28 mouse cellular contexts compared by ENCODE assay signal in genomic region chr3:69900335-69900734, GRCm38 (mm10). TPM values are rescaled to one million over a fixed set of nuclear protein-coding genes. Genes with fewer than 3 reads are reported as not detected.
DNase-seq lines count a peak whose midpoint lies in the region; ATAC-seq and TF ChIP-seq lines count a peak whose summit lies in the region.
"Had no signal": no experiment of that assay in that cellular context is flagged by ENCODE, and none has a peak within 500 bp of the region (broad histone marks: within the 10 kb centered on the region; RNA-seq: fewer than 3 reads in every experiment).

No protein-coding gene starts in this region.

- H3K4me3 ChIP-seq in lung, adult 2 months (replicated peaks; ENCODE audit: extremely low read depth, low read depth, low read length), result no peak overlapping the region
- no peak overlapping the region for H3K4me3 ChIP-seq in lung, embryonic 16.5 days (ENCODE audit: low read length)
- no peak overlapping the region for H3K4me3 ChIP-seq in heart, embryonic 10.5 days
- H3K4me3 ChIP-seq: gastrocnemius, adult 2 months; heart, embryonic 13.5 days had no signal

- H3K9me3 ChIP-seq in lung, embryonic 16.5 days (ENCODE audit: control insufficient read depth, low read length), result no peaks in the 10 kb centered on the region
- no peaks in the 10 kb centered on the region for H3K9me3 ChIP-seq in heart, embryonic 10.5 days
- H3K9me3 ChIP-seq: G1E; heart, embryonic 13.5 days had no signal

- no peak overlapping the region for H3K27ac ChIP-seq in lung, embryonic 16.5 days (ENCODE audit: low read length)
- H3K27ac ChIP-seq in heart, embryonic 10.5 days, result no peak overlapping the region
- H3K27ac ChIP-seq: gastrocnemius, adult 2 months; heart, embryonic 13.5 days; hindbrain, embryonic 14.5 days; hindbrain, postnatal 0 days had no signal

- H3K4me2 ChIP-seq in lung, embryonic 16.5 days (ENCODE audit: low read depth, low read length), result no peak overlapping the region
- H3K4me2 ChIP-seq: heart, embryonic 13.5 days; hindbrain, embryonic 14.5 days had no signal

- WGBS in lung, adult 2 months, result 42% methylated on average over 5 of the region's 5 CpGs
- 29% methylated on average over 5 of the region's 5 CpGs for WGBS in lung, embryonic 16.5 days
- WGBS in heart, embryonic 10.5 days, result 70% methylated on average over 5 of the region's 5 CpGs

- no peak for TF ChIP-seq POLR2A in lung, adult 2 months (IDR thresholded peaks at IDR 0.05; ENCODE audit: borderline replicate concordance, extremely low read depth, low read depth, low read length)

- peak; percentile 80 for ATAC-seq in lung, embryonic 16.5 days (ENCODE audit: low read depth)
- ATAC-seq: forebrain, embryonic 14.5 days; forebrain, postnatal 0 days; hindbrain, postnatal 0 days; Patski had no signal

- H3K36me3 ChIP-seq in lung, embryonic 16.5 days (ENCODE audit: control insufficient read depth, insufficient read depth, low read length), result no peaks in the 10 kb centered on the region
- no peaks in the 10 kb centered on the region for H3K36me3 ChIP-seq in heart, embryonic 10.5 days
- H3K36me3 ChIP-seq: G1E; heart, embryonic 13.5 days had no signal

- H3K4me1 ChIP-seq in lung, adult 2 months (ENCODE audit: control insufficient read depth, insufficient read depth, low read length), result no peaks in the 10 kb centered on the region
- H3K4me1 ChIP-seq in lung, embryonic 16.5 days (replicated peaks; ENCODE audit: control insufficient read depth, insufficient read depth, low read length), result peaks cover 9% of the 10 kb centered on the region
- H3K4me1 ChIP-seq in heart, embryonic 10.5 days, result no peaks in the 10 kb centered on the region

- peak; percentile 6 to 11 for DNase-seq in lung, adult 18-20 months
- DNase-seq in lung, adult 2 months, result no peak
- DNase-seq in lung, postnatal 25 days (ENCODE audit: low spot score), result peak; percentile 33
- DNase-seq in right cerebral cortex, postnatal 10 days (ENCODE audit: low spot score in 2 of 2), result no peak
- no peak for DNase-seq in heart, embryonic 10.5 days (ENCODE audit: low spot score)
- DNase-seq: adrenal gland, postnatal 10 days; adrenal gland, postnatal 36 days; B cell, adult 2 months; cerebellum, adult 18-20 months; cerebellum, adult 9-10 months; cerebellum, postnatal 14 days; forebrain, postnatal 0 days; gastrocnemius, adult 2 months; gastrocnemius, postnatal 14 days; heart, adult 18-20 months; heart, postnatal 14 days; heart, postnatal 4 days had no signal

- no peak overlapping the region for H3K9ac ChIP-seq in lung, embryonic 16.5 days (ENCODE audit: low read length)
- H3K9ac ChIP-seq: forebrain, postnatal 0 days; heart, embryonic 13.5 days; hindbrain, embryonic 14.5 days had no signal

- TF ChIP-seq CTCF in lung, adult 2 months (IDR thresholded peaks at IDR 0.05; ENCODE audit: insufficient read depth, low read length), result no peak

- no peaks in the 10 kb centered on the region for H3K27me3 ChIP-seq in lung, embryonic 16.5 days (ENCODE audit: control insufficient read depth, insufficient read depth, low read depth, low read length)
- H3K27me3 ChIP-seq in heart, embryonic 10.5 days (ENCODE audit: insufficient read depth, poor library complexity, severe bottlenecking), result 0 out of 2 replicates have a peak, but pooled peaks cover 4% of the 10 kb centered on the region
- H3K27me3 ChIP-seq: CH12.LX; heart, embryonic 13.5 days had no signal

RNA-seq across cellular contexts. Expression of gene Sptssb, which starts 40.6 kb away (rescaled TPM):
- 1.4 and 40.5 TPM in 2 replicates for polyA plus RNA-seq in lung, adult 2 months (2012; rRNA removed)
- polyA plus RNA-seq in lung, embryonic 16.5 days (2015; fragmentation: Nextera tagmentation; extraction: Ambion mirVana), result 5.1 and 6.6 TPM in 2 replicates
- 0.23 and 1.6 TPM in 2 replicates for polyA plus RNA-seq in heart, embryonic 10.5 days (2016; fragmentation: Nextera tagmentation; extraction: Ambion mirVana)
- polyA plus RNA-seq: forebrain, embryonic 11.5 days; G1E; gonadal fat pad, adult 2 months; hindbrain, embryonic 11.5 days had no signal

Comparison
In these comparisons a context has a peak if more than half of its experiments do, and no peak if none do; other contexts are left out.
1. DNase-seq: peak in lung, adult 18-20 months (2 of 2) and lung, postnatal 25 days (single experiment); none in lung, adult 2 months (single experiment), right cerebral cortex, postnatal 10 days (0 of 2) and heart, embryonic 10.5 days (single experiment).